Mouse (Mus musculus) inflammation-experienced regulatory T-cells, adult 6 months (primary cell): ENCODE results near the gene Zfp354b. TPM values are rescaled to one million over a fixed set of nuclear protein-coding genes. Genes with fewer than 3 reads are reported as not detected.

Experiments
- ATAC-seq: one replicate; pipeline ENCODE4 v1.8.0; 2017
- polyA plus RNA-seq, 3 experiments: library from polyadenylated mRNA; unstranded; fragments of 100-300 nt; shearing (Covaris generic); gene quantifications; one replicate each; pipeline ENCODE4 v1.2.1; 2017

Gene Zfp354b
- not detected for polyA plus RNA-seq

- no peak for ATAC-seq
Observed at GRCm38 (mm10) chr11:50931451-50931866, at the start of gene Zfp354b. TSS of gene Zfp354b (minus strand) at chr11:50931633.

DNA sequence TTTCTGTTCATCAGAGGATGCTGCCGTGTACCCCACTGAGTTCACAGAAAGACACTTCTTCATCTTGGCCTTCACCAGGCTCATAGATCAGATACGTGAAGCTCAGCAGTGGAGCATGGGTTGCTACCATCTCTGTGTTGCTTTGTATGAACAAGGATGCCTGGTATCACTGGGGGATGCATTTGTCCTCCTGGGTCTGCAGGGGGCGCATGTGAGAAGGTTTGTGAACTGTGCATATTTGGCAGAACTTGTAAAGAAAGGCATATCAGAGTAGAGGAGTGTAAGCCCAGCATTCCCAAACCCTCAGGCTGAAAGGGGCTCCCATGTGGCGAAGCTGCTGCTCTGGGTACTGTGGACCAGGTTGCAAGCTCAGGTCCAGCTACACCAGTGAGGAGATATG is 45.8 kb upstream of the Zfp354b start:
- ATAC-seq, result no peak

- ATAC-seq, result no peak
Observed at GRCm38 (mm10) chr11:50966230-50966629, 34.8 kb upstream of the Zfp354b start, which contains the start of gene Olfr1378. TSS of gene Olfr1378 (plus strand) at chr11:50966530.

DNA sequence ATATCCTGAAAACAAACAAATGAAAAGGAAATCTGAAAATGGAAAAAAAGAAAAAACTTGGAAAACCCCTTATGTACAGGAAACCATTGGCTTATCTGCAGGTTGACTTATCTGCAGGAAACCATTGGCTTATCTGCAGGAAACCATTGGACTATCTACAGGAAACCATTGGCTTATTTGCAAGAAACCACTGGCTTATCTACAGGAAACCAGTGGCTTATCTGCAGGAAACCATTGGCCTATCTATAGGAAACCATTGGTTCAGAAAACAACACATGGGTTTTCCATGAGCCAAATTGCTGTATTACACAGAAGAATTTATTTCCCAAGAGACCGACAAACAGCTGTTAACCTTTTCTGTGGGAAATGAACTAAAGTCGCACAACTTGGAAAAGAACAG is 33.5 kb upstream of the Zfp354b start:
- ATAC-seq, result no peak

- no peak for ATAC-seq
Observed at GRCm38 (mm10) chr11:50953665-50954064, 22.2 kb upstream of the Zfp354b start, which contains the start of gene Prop1. TSS of gene Prop1 (minus strand) at chr11:50953765.

DNA sequence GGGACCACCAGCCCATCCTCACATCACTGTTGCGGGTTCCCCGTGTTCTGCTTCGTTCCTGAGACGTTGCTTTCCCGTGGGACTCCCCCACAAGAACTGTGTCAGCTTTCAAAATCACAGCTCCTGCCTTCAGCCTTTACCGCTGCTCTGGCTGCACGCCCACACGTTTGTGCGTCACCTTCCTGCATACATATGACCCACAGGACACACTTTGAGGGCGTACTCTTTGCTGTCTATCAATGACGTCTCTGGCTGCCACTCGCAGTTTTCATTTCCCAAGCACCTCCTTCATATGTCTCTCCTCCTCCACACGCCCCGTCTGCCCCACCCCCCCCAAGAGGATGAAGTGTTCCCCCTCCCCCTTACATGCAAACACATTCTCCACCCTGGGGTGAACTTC is 20.9 kb upstream of the Zfp354b start:
- no peak for ATAC-seq

- no peak for ATAC-seq
Observed at GRCm38 (mm10) chr11:50943506-50943905, 12.1 kb upstream of the Zfp354b start, which contains the start of gene 4933414I15Rik. TSS of gene 4933414I15Rik (minus strand) at chr11:50943765.

DNA sequence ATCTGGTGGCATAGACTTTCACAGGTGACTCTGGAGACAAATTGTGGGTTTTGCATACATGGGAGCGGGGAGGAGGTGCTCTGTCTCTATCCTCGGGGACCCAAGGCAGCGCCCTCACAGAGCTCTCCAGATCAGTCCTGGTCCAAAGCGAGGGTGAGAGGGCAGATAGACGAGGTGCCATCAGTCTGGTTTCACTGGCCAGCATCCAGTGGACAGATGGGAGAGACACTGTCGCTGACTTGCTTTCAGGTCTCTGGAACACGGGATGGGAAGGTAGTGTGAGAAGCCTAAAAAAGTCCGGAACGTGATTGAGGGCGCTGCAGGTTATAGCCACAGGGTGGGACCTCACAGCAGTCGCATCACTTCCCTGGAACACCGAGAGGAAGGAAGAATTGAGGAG is 11.0 kb upstream of the Zfp354b start:
- ATAC-seq, result no peak

GRCm38 (mm10) chr11:50939621-50940366 is 8.4 kb upstream of the Zfp354b start:
- ATAC-seq, result no peak

DNA sequence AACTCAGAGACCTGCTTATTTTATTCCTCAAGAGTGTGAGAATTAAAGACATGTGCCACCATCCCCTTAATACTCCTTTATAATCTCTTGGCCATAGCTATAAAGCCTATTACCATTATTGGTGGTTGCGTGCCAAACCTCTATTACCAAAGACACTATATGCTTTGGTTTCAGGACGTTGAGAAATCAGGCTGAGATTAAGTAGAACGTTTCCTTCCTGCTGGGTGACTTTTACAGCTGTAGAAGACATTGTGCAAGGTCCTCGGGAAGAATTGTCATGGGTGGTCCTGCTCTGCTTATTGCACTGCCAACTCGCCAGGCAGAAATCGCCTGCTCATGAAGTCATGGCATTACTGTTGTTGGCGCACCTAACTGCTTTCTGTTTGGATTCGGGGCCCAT is 7.0 kb upstream of the Zfp354b start:
- no peak for ATAC-seq

DNA sequence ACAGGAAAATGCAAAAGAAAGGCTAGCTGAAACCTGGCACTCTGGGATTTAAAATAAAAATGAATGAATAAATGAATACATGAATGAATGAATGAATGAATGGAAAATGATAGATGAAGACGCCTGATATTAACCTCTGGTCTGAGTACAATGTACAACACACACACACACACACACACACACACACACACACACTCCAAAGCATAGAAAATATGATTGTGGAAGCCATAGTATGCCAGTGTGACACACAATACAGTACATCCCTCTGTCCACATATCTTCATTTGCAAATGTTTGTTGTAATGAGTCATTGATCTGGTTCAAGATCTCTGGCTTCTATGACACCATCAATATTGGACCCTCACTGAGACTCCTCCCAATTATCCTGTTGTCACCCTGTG is 607 bp upstream of the Zfp354b start:
- ATAC-seq, result no peak

GRCm38 (mm10) chr11:50931021-50931420 is 412 bp downstream of the Zfp354b start:
- no peak for ATAC-seq

DNA sequence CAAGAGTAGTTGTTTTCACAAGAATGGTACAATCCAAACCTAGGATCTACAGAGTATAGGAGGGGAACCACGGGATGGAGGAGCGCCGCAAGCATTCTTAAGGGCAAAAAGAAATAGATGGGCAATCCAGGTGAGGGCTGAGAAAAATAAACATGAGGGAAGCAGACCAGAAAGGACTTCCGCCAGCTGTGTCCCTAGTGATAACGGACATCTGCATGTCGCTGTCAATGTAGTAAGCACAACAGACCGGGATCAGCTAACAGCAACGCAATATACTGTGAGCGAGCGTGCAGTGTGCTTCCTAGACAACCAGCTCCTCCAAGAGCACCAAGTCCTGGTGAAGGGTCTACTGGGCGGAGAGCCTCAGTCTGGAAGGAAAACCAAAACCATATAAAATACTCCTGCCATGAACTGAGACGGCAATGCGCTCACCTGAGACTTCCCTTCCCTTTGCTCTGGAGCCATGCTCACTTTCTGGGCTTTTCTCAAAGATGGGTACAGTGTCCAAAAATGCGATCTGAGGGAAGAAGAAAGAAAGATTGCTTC is 891 bp downstream of the Zfp354b start:
- ATAC-seq, result no peak

DNA sequence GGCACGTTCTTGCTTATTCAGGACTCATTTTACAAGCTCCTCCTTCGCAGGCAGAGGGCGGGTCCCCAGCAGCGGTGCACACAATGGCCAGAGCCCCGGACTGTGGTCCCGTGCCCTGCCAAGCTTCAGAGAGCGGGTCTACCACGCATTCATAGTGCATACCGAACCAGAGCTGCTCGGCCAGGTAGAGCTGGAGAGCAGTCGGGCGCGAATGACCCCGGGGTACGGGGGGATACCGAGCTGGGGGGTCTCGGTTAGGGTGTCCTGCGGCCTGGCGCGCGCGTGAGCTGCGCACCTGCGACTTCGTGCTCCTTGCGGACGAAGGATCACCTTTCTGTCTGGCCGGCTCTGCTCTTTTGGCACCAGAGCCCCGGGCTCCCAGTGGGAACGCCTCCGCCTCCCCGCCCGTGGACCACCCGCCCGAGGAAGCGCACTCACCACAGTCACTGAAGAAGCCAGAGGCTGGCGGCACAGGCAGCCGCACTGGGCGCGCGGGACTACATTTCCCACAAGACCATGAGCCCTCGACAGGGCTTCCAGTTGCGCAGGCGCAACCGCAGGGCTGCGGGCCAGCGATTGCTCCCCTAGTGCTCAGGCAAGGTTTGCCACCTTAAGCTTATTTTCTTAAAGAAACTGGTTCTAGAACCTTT is 15.6 kb downstream of the Zfp354b start, which contains the start of gene Zfp2:
Zfp2 (minus strand) TSS at position 495 of the 650 bp plus-strand sequence.
- peak; percentile 25 for ATAC-seq

GRCm38 (mm10) chr11:50914461-50914860 is 17.0 kb downstream of the Zfp354b start:
- no peak for ATAC-seq

GRCm38 (mm10) chr11:50913301-50913700 is 18.1 kb downstream of the Zfp354b start:
- ATAC-seq, result no peak

DNA sequence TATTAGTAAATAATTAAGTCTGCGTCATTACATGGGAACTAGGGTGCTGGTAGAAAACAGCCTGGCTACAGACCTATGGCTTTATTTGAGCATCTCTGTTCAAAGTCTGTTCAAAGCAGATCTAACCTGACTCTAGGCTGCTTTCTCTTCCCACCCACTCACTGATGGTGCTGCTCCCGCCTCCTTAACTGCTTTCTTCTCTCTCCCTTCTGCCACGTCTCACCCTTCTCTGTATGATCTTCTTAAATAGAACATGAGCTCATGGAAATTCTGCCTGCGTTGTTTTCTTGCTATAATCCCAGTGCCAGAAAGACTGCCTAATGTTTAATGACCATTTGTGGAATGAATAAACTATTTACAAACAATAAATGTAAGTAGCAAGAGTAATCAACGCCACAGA is 23.3 kb downstream of the Zfp354b start:
- ATAC-seq, result no peak

GRCm38 (mm10) chr11:50897359-50897758 is 34.1 kb downstream of the Zfp354b start:
- no peak for ATAC-seq

GRCm38 (mm10) chr11:50892441-50892840 is 39.0 kb downstream of the Zfp354b start:
- no peak for ATAC-seq

GRCm38 (mm10) chr11:50887390-50888128 is 43.9 kb downstream of the Zfp354b start, which contains the start of gene Zfp454:
TSS of gene Zfp454 (minus strand) at chr11:50887651.
- no peak for ATAC-seq

- no peak for ATAC-seq
Observed at GRCm38 (mm10) chr11:50886933-50887293, 44.5 kb downstream of the Zfp354b start.

DNA sequence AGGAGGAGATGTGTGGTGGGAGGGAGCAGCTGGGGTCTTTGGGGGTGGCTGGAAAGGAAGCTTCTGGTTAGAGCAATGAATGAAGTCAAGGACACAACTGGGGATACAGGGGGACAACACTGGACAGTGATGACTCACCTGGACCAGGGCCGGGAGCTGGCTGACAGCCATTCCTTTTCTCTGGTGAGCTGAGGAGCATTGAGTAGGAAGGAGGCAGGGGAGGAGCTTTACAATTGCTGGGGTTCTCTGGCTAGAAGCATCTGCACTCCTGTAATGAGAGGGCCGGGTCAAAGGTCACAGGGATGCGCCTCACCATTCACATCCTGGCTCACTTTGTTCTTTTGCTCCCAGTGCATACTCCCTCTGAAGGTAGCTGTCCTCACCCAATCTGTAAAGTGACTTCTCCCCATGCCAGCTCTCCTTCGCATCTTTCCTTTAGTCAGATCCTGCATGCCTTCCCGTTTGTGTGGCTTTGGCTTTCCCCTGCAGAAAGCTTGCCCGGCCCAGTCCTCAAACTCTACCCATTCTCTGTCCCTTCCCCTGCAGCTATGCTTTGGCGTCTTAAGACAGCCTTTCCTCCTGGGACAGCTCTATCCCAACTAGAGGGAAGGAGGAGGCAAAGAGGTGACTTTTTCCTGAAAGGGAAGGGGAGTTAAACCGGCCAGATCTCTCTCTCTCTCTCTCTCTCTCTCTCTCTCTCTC is 45.1 kb downstream of the Zfp354b start:
- ATAC-seq, result no peak
